Mouse (Mus musculus): ENCODE data around the gene Ostm1. TPM values are rescaled to one million over a fixed set of nuclear protein-coding genes. Genes with fewer than 3 reads are reported as not detected.

Gene Ostm1
- polyA plus RNA-seq (2017; shearing (Covaris generic)) = 68.6 TPM

GRCm38 (mm10) chr10:42583157-42583872 is at the start of gene Ostm1, which contains the start of gene Nr2e1:
Gene Ostm1 (plus strand): TSS chr10:42583822.
Gene Nr2e1 (minus strand): TSS chr10:42583632.

Other genes starting within 250 kb of the Ostm1 start
- gene Afg1l, start 105.3 kb upstream of the Ostm1 start, polyA plus RNA-seq (2017; shearing (Covaris generic)) = 7.2 TPM
- 362 TPM for gene Snx3, start 81.8 kb upstream of the Ostm1 start, polyA plus RNA-seq (2017; shearing (Covaris generic))
- not detected for gene Nr2e1, start 190 bp upstream of the Ostm1 start, polyA plus RNA-seq (2017; shearing (Covaris generic))
- 41.8 TPM for gene Sec63, start 177.7 kb downstream of the Ostm1 start, polyA plus RNA-seq (2017; shearing (Covaris generic))